Mouse (Mus musculus): ENCODE results near the gene Tnr. TPM values are rescaled to one million over a fixed set of nuclear protein-coding genes. Genes with fewer than 3 reads are reported as not detected.

Tnr gene
- total and polyA plus RNA-seq, 3 experiments = not detected

DNA sequence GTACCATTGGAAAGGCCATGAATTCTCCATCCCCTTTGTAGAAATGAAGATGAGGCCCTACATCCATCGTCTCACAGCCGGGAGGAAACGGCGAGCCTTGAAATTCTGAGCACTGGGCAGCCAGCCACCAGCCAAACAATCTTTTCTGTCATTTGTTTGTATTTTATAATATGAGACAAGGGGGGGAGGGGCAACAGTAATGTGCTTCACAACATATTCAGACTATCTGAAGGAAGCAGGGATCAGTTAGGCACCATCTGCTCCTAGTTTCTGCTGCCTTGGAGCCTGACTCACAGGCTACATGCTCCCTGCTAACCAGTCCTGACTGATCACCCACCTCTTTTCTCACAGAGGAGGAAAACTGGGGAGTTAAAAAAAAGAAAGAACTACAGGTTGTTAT, 400.5 kb downstream of the Tnr start:
- H3K9me3 ChIP-seq (replicated peaks; ENCODE audit: low read length) = no peaks in the 10 kb centered on the region
- H3K36me3 ChIP-seq (replicated peaks in 1 of 2; ENCODE audit: control insufficient read depth in 1 of 2, insufficient read depth in 1 of 2, low read length in 1 of 2) = no peaks in the 10 kb centered on the region
- dilution Hi-C loops (cut with MboI; ENCODE audit: extremely low pct_ligation_motif_present, extremely low pct_unique_long_range_greater_than_20kb, low sequenced_read_pairs) (no loop called here), in situ Hi-C loops (cut with MboI; ENCODE audit: low pct_ligation_motif_present, low pct_unique_long_range_greater_than_20kb, low sequenced_read_pairs) (no loop called here)
- TF ChIP-seq ELF1 (IDR thresholded peaks at IDR 0.05; ENCODE audit: low read depth, low read length) = no peak
- TF ChIP-seq ZKSCAN1 (IDR thresholded peaks at IDR 0.05; ENCODE audit: borderline replicate concordance, low read depth, low read length) = no peak
- no peak for TF ChIP-seq CHD1 (IDR thresholded peaks at IDR 0.05; ENCODE audit: low read depth, low read length)
- TF ChIP-seq USF2 (conservative IDR thresholded peaks at IDR 0.05; ENCODE audit: low read depth, low read length) = no peak
- TF ChIP-seq ZNF384 (IDR thresholded peaks at IDR 0.05; ENCODE audit: low read depth, low read length) = no peak
- TF ChIP-seq JUND (conservative IDR thresholded peaks at IDR 0.05; ENCODE audit: low read depth, low read length) = no peak
- TF ChIP-seq BHLHE40 (IDR thresholded peaks at IDR 0.05; ENCODE audit: low read depth, low read length) = no peak
- TF ChIP-seq NRF1 (IDR thresholded peaks at IDR 0.05; ENCODE audit: low read depth, low read length) = no peak
- no peak for TF ChIP-seq MAZ (IDR thresholded peaks at IDR 0.05; ENCODE audit: low read depth, low read length)
- TF ChIP-seq MAX (IDR thresholded peaks at IDR 0.05; ENCODE audit: low read length) = no peak
- TF ChIP-seq TBP (conservative IDR thresholded peaks at IDR 0.05; ENCODE audit: low read depth, low read length) = no peak
- TF ChIP-seq NELFE (IDR thresholded peaks at IDR 0.05; ENCODE audit: low read depth, low read length) = no peak
- no peak for TF ChIP-seq ZMIZ1 (IDR thresholded peaks at IDR 0.05; ENCODE audit: low read depth, low read length)
- no peak for DNase-seq (ENCODE audit: extremely low read depth)
- no peak overlapping the region for H3K4me3 ChIP-seq (replicated peaks in 1 of 3; ENCODE audit: low read depth in 2 of 3, low read length in 2 of 3, poor library complexity in 1 of 3)
- H3K79me2 ChIP-seq (replicated peaks; ENCODE audit: control insufficient read depth, extremely low read depth, insufficient read depth, poor library complexity, severe bottlenecking) = no peaks in the 10 kb centered on the region
- H3K9ac ChIP-seq (ENCODE audit: insufficient read depth, low read depth) = no peak overlapping the region
- no peaks in the 10 kb centered on the region for H3K27me3 ChIP-seq (replicated peaks)
- no peak overlapping the region for H3K27ac ChIP-seq (ENCODE audit: insufficient read depth, low read depth)
- no peak overlapping the region for H3K4me2 ChIP-seq (ENCODE audit: insufficient read depth, low read depth, poor library complexity, severe bottlenecking)
- H3K4me1 ChIP-seq (ENCODE audit: control insufficient read depth in 1 of 2, insufficient read depth in 2 of 2) = no peaks in the 10 kb centered on the region

DNA sequence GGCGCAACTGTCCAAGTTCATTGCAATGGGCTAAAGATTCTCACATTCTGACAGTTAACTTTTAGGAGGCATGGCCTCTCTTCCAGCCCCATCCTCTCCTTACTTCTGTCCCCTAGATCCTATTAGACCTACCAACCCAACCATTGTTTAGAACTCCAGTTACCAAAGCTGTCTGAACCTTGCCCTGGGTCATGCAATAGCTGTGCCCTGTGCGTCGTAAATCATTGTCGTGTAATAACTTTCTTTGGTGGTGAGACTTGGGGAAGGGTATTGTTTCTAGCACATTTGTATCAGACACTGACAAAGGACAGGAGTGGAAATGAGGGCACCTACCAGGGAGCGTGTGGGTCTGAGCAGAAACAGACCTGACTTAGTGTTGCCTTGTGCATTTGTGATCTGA, 401.1 kb downstream of the Tnr start:
- H3K4me3 ChIP-seq (replicated peaks in 1 of 3; ENCODE audit: low read depth in 2 of 3, low read length in 2 of 3, poor library complexity in 1 of 3) = no peak overlapping the region
- in situ Hi-C loops (cut with MboI; ENCODE audit: low pct_ligation_motif_present, low pct_unique_long_range_greater_than_20kb, low sequenced_read_pairs) (no loop called here), dilution Hi-C loops (cut with MboI; ENCODE audit: extremely low pct_ligation_motif_present, extremely low pct_unique_long_range_greater_than_20kb, low sequenced_read_pairs) (no loop called here)
- H3K27me3 ChIP-seq (replicated peaks) = no peaks in the 10 kb centered on the region
- no peaks in the 10 kb centered on the region for H3K4me1 ChIP-seq (ENCODE audit: control insufficient read depth in 1 of 2, insufficient read depth in 2 of 2)
- no peak overlapping the region for H3K27ac ChIP-seq (ENCODE audit: insufficient read depth, low read depth)
- no peak overlapping the region for H3K4me2 ChIP-seq (ENCODE audit: insufficient read depth, low read depth, poor library complexity, severe bottlenecking)
- no peaks in the 10 kb centered on the region for H3K9me3 ChIP-seq (replicated peaks; ENCODE audit: low read length)
- H3K36me3 ChIP-seq (replicated peaks in 1 of 2; ENCODE audit: control insufficient read depth in 1 of 2, insufficient read depth in 1 of 2, low read length in 1 of 2) = no peaks in the 10 kb centered on the region
- H3K79me2 ChIP-seq (replicated peaks; ENCODE audit: control insufficient read depth, extremely low read depth, insufficient read depth, poor library complexity, severe bottlenecking) = no peaks in the 10 kb centered on the region
- no peak overlapping the region for H3K9ac ChIP-seq (ENCODE audit: insufficient read depth, low read depth)
- no peak for DNase-seq (ENCODE audit: extremely low read depth)
- TF ChIP-seq ZC3H11A (IDR thresholded peaks at IDR 0.05; ENCODE audit: low read depth, low read length) (no peak), MAFK (IDR thresholded peaks at IDR 0.05; ENCODE audit: insufficient replicate concordance, low read length) (no peak), CHD1 (IDR thresholded peaks at IDR 0.05; ENCODE audit: low read depth, low read length) (no peak), IRF4 (IDR thresholded peaks at IDR 0.05; ENCODE audit: low read depth, low read length) (no peak), MXI1 (IDR thresholded peaks at IDR 0.05; ENCODE audit: low read depth, low read length) (no peak), ETS1 (conservative IDR thresholded peaks at IDR 0.05; ENCODE audit: low read depth, low read length) (no peak), SIN3A (IDR thresholded peaks at IDR 0.05; ENCODE audit: low read length) (no peak), USF1 (IDR thresholded peaks at IDR 0.05; ENCODE audit: low read depth, low read length) (no peak), BHLHE40 (IDR thresholded peaks at IDR 0.05; ENCODE audit: low read depth, low read length) (no peak), HCFC1 (IDR thresholded peaks at IDR 0.05; ENCODE audit: low read depth, low read length) (no peak)

Measured in CH12.LX (cell line).